Mouse (Mus musculus) cerebellum, adult 2 months (tissue): ENCODE measurements around the gene Olfr605. TPM values are rescaled to one million over a fixed set of nuclear protein-coding genes. Genes with fewer than 3 reads are reported as not detected.
"Not testable (repeated sequence)": the region's sequence is repeated elsewhere in the genome, so short reads cannot be mapped to it uniquely, and the experiment has no call there.

Source experiments
- DNase-seq, 2 experiments: peaks; one replicate each; pipeline ENCODE4 v3.0.0; 2021
- H3K27ac ChIP-seq: fragments of 200-500 bp; 2 replicates; pipeline ENCODE4 v1.5.1; 2012; ENCODE audit warnings: low read length, control low read depth, inconsistent platforms; ENCODE audit not compliant: insufficient read depth
- H3K27me3 ChIP-seq: fragments of 200-500 bp; 2 replicates; pipeline ENCODE4 v1.6.1; 2012; ENCODE audit warnings: inconsistent platforms, mild to moderate bottlenecking, low read length, moderate library complexity; ENCODE audit not compliant: control insufficient read depth, insufficient read depth
- H3K4me1 ChIP-seq: fragments of 200-500 bp; 2 replicates; pipeline ENCODE4 v1.6.1; 2011; ENCODE audit warnings: low read length; ENCODE audit not compliant: control insufficient read depth, insufficient read depth
- H3K4me3 ChIP-seq: fragments of 200-500 bp; replicated peaks from 2 replicates; pipeline ENCODE3; 2011; ENCODE audit warnings: mild to moderate bottlenecking, low read depth, low read length, control low read depth; ENCODE audit not compliant: insufficient read depth
- CTCF ChIP-seq: fragments of 200-500 bp; IDR thresholded peaks from 2 replicates; pipeline ENCODE4 v1.5.1; 2011; ENCODE audit warnings: low read depth, mild to moderate bottlenecking, control low read depth, low read length, moderate library complexity, borderline replicate concordance; ENCODE audit not compliant: insufficient read depth
- POLR2A ChIP-seq: fragments of 200-500 bp; IDR thresholded peaks from 2 replicates; pipeline ENCODE4 v1.6.1; 2011; ENCODE audit warnings: low read length, control low read depth, borderline replicate concordance; ENCODE audit not compliant: insufficient read depth
- WGBS: fragments of 180-500 bp; shearing (Covaris S2); methylation state at CpG from one replicate; pipeline ENCODE4 v1.1.7; 2018; 5-methylcytosine and 5-hydroxymethylcytosine counted together
- polyA plus RNA-seq: library from polyadenylated mRNA; depleted of rRNA; stranded (reverse); fragments of >200 nt; gene quantifications from 2 replicates; pipeline ENCODE4 v1.2.3, GENCODE M21; 2012; rRNA removed

Olfr605 gene
- polyA plus RNA-seq = not detected in 2 replicates

GRCm38 (mm10) chr7:103445339-103445738 lies at the start of gene Olfr605:
Olfr605 (minus strand) TSS chr7:103445439.
- H3K27me3 ChIP-seq = no peaks in the 10 kb centered on the region; the same call in 1 of the 2 replicates
- no peaks in the 10 kb centered on the region for H3K4me1 ChIP-seq
- DNase-seq = no peak
- no peak within 1 kb of the TSS for H3K4me3 ChIP-seq
- H3K27ac ChIP-seq = no peak within 1 kb of the TSS
- 84% methylated on average over 1 of the region's 1 CpGs for WGBS
- TF ChIP-seq CTCF = no peak
- no peak for TF ChIP-seq POLR2A

- not testable (repeated sequence) for H3K4me1 ChIP-seq, H3K27ac ChIP-seq, H3K27me3 ChIP-seq, H3K4me3 ChIP-seq, DNase-seq
- WGBS = 50% methylated on average over 9 of the region's 9 CpGs
These were observed 31.9 kb upstream of the Olfr605 start for GRCm38 (mm10) chr7:103477106-103477505.

- no peaks in the 10 kb centered on the region for H3K27me3 ChIP-seq
- no peak for DNase-seq
- H3K27ac ChIP-seq = no peak within 1 kb of the TSS
- no peak within 1 kb of the TSS for H3K4me3 ChIP-seq
- no peak for TF ChIP-seq POLR2A
- no peak for TF ChIP-seq CTCF
- no peaks in the 10 kb centered on the region for H3K4me1 ChIP-seq
These were observed 24.3 kb upstream of the Olfr605 start, which contains the start of gene Olfr608 for GRCm38 (mm10) chr7:103469577-103469976. Olfr608 (plus strand) TSS chr7:103469877.

- Histone ChIP-seq H3K27ac (no peak overlapping the region), H3K4me3 (no peak overlapping the region), H3K27me3 (no peaks in the 10 kb centered on the region), H3K4me1 (no peaks in the 10 kb centered on the region)
- no peak for TF ChIP-seq POLR2A
- no peak for DNase-seq
- WGBS = 88% methylated on average over 5 of the region's 5 CpGs
These were observed 15.4 kb upstream of the Olfr605 start for GRCm38 (mm10) chr7:103460590-103460989.

- WGBS = 89% methylated on average over 2 of the region's 2 CpGs
- Histone ChIP-seq H3K27ac (no peak within 1 kb of the TSS), H3K4me1 (no peaks in the 10 kb centered on the region), H3K27me3 (no peaks in the 10 kb centered on the region), H3K4me3 (no peak within 1 kb of the TSS)
- TF ChIP-seq POLR2A (no peak), CTCF (no peak)
- DNase-seq = no peak
These were observed 3.5 kb upstream of the Olfr605 start, which contains the start of gene Olfr606 for GRCm38 (mm10) chr7:103448746-103449145. Olfr606 (plus strand) TSS chr7:103449046.

GRCm38 (mm10) chr7:103414772-103415171 lies 30.5 kb downstream of the Olfr605 start, which contains the start of gene Usp17lc:
Usp17lc (plus strand) TSS chr7:103415072.
- 44% methylated on average over 1 of the region's 1 CpGs for WGBS

GRCm38 (mm10) chr7:103406521-103407055 lies 38.7 kb downstream of the Olfr605 start:
- DNase-seq, H3K27ac ChIP-seq, H3K4me3 ChIP-seq, H3K27me3 ChIP-seq, H3K4me1 ChIP-seq: not testable (repeated sequence)
- 46% methylated on average over 3 of the region's 3 CpGs for WGBS

More at GRCm38 (mm10) chr7:103414772-103415171, 30.5 kb downstream of the Olfr605 start, which contains the start of gene Usp17lc:
- H3K27me3 ChIP-seq, H3K4me3 ChIP-seq, H3K27ac ChIP-seq, DNase-seq, H3K4me1 ChIP-seq: not testable (repeated sequence)

- Histone ChIP-seq H3K27ac (no peak overlapping the region), H3K4me3 (no peak overlapping the region), H3K4me1 (no peaks in the 10 kb centered on the region), H3K27me3 (no peaks in the 10 kb centered on the region)
- DNase-seq = no peak
- WGBS = 0% methylated on average over 1 of the region's 1 CpGs
- TF ChIP-seq POLR2A = no peak
- no peak for TF ChIP-seq CTCF
These were observed 46.3 kb downstream of the Olfr605 start for GRCm38 (mm10) chr7:103398981-103399380.

- Histone ChIP-seq H3K27me3 (no peaks in the 10 kb centered on the region), H3K4me3 (no peak overlapping the region), H3K4me1 (no peaks in the 10 kb centered on the region), H3K27ac (no peak overlapping the region)
- DNase-seq = no peak
- TF ChIP-seq POLR2A (no peak), CTCF (no peak)
These were observed 47.5 kb downstream of the Olfr605 start for GRCm38 (mm10) chr7:103397758-103398157.

Other genes starting within 250 kb of the Olfr605 start
- gene Olfr593, start 233.6 kb downstream of the Olfr605 start, polyA plus RNA-seq = not detected in 2 replicates
- gene Olfr594, start 228.4 kb downstream of the Olfr605 start, polyA plus RNA-seq = not detected in 2 replicates
- not detected in 2 replicates for gene Usp17ld, start 192.9 kb downstream of the Olfr605 start, polyA plus RNA-seq
- not detected in 2 replicates for gene Olfr596, start 139.8 kb downstream of the Olfr605 start, polyA plus RNA-seq
- gene Olfr597, start 129.1 kb downstream of the Olfr605 start, polyA plus RNA-seq = not detected in 2 replicates
- not detected in 2 replicates for gene Olfr598, start 121.9 kb downstream of the Olfr605 start, polyA plus RNA-seq
- gene Olfr599, start 109.5 kb downstream of the Olfr605 start, polyA plus RNA-seq = not detected in 2 replicates
- not detected in 2 replicates for gene Olfr600, start 95.8 kb downstream of the Olfr605 start, polyA plus RNA-seq
- not detected in 2 replicates for gene Olfr601, start 82.8 kb downstream of the Olfr605 start, polyA plus RNA-seq
- gene Olfr603, start 59.3 kb downstream of the Olfr605 start, polyA plus RNA-seq = not detected in 2 replicates
- not detected in 2 replicates for gene Usp17lc, start 30.4 kb downstream of the Olfr605 start, polyA plus RNA-seq
- gene Olfr606, start 3.6 kb upstream of the Olfr605 start, polyA plus RNA-seq = not detected in 2 replicates
- gene Olfr607, start 18.7 kb upstream of the Olfr605 start, polyA plus RNA-seq = not detected in 2 replicates
- gene Olfr608, start 24.4 kb upstream of the Olfr605 start, polyA plus RNA-seq = not detected in 2 replicates
- not detected in 2 replicates for gene Olfr609, start 52.6 kb upstream of the Olfr605 start, polyA plus RNA-seq
- gene Olfr610, start 66.7 kb upstream of the Olfr605 start, polyA plus RNA-seq = not detected in 2 replicates
- not detected in 2 replicates for gene Olfr611, start 75.4 kb upstream of the Olfr605 start, polyA plus RNA-seq
- gene Olfr612, start 97.3 kb upstream of the Olfr605 start, polyA plus RNA-seq = not detected in 2 replicates
- gene Olfr613, start 102.6 kb upstream of the Olfr605 start, polyA plus RNA-seq = not detected in 2 replicates
- not detected in 2 replicates for gene Olfr615, start 110.6 kb upstream of the Olfr605 start, polyA plus RNA-seq
- gene Olfr616, start 123.7 kb upstream of the Olfr605 start, polyA plus RNA-seq = not detected in 2 replicates
- not detected in 2 replicates for gene Olfr617, start 127.6 kb upstream of the Olfr605 start, polyA plus RNA-seq
- not detected in 2 replicates for gene Olfr618, start 144.7 kb upstream of the Olfr605 start, polyA plus RNA-seq
- gene Olfr619, start 155.1 kb upstream of the Olfr605 start, polyA plus RNA-seq = not detected in 2 replicates
- not detected in 2 replicates for gene Olfr620, start 167.1 kb upstream of the Olfr605 start, polyA plus RNA-seq
- gene Olfr622, start 197.3 kb upstream of the Olfr605 start, polyA plus RNA-seq = not detected in 2 replicates
- gene Olfr623, start 218.3 kb upstream of the Olfr605 start, polyA plus RNA-seq = not detected in 2 replicates
- gene Olfr624, start 225.8 kb upstream of the Olfr605 start, polyA plus RNA-seq = not detected in 2 replicates
- not detected in 2 replicates for gene Olfr625-ps1, start 237.3 kb upstream of the Olfr605 start, polyA plus RNA-seq